ENCODE assay signal across 15 mouse cellular contexts in the genomic region with DNA sequence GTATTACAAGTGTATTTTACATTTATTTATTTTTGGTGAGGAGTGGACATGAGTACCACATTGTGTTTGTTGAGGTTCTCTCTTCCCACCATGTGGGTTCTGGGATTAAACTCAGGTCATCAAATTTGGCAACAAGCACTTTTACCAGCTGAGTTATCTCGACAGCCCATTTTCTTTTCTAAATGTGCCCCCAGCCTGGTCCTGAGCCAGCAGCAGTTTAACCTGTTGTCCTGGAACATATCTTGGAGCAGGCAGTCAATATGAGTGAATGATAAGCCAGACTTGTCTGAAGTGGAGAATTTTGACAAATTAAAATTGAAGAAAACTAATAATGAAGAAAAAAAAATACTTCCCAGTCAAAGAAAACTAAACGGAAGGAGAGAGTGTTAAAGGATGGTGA.
"Had no signal": no experiment of that assay in that cellular context is flagged by ENCODE, and none has a peak within 500 bp of the region (broad histone marks: within the 10 kb centered on the region; RNA-seq: fewer than 3 reads in every experiment).

No protein-coding gene starts in this region.

- H3K9me3 ChIP-seq: limb, embryonic 10.5 days; limb, embryonic 13.5 days; liver, embryonic 15.5 days had no signal

- H3K4me1 ChIP-seq: limb, embryonic 13.5 days had no signal

- H3K27me3 ChIP-seq: limb, embryonic 13.5 days; liver, embryonic 15.5 days had no signal

- H3K27ac ChIP-seq: hindbrain, postnatal 0 days; kidney, postnatal 0 days; limb, embryonic 10.5 days; limb, embryonic 13.5 days; liver, embryonic 15.5 days had no signal

- H3K4me2 ChIP-seq: limb, embryonic 13.5 days; midbrain, embryonic 11.5 days had no signal

- H3K9ac ChIP-seq: limb, embryonic 13.5 days; liver, embryonic 15.5 days had no signal

- ATAC-seq: hindbrain, postnatal 0 days; inflammation-experienced regulatory T-cells, adult 6 months; intestine, embryonic 16.5 days had no signal

- DNase-seq: liver; lung, adult 2 months; lung, postnatal 14 days; lung, postnatal 4 days; midbrain, embryonic 14.5 days; thymus, adult 18-20 months; thymus, postnatal 36 days had no signal

- H3K4me3 ChIP-seq: limb, embryonic 10.5 days; limb, embryonic 13.5 days; liver, embryonic 15.5 days had no signal

- H3K36me3 ChIP-seq: limb, embryonic 10.5 days; limb, embryonic 13.5 days; liver, embryonic 15.5 days had no signal
